Mouse (Mus musculus): ENCODE data around the gene Znrf4.

Gene Znrf4

GRCm38 (mm10) chr17:56512310-56512709, at the start of gene Znrf4:
Gene Znrf4, minus strand, starts transcription at chr17:56512431.
- no peak for DNase-seq (ENCODE audit: low spot score in 2 of 2)

- no peak for DNase-seq (ENCODE audit: low spot score in 2 of 2)
Observed at GRCm38 (mm10) chr17:56561866-56562265, 49.6 kb upstream of the Znrf4 start.

GRCm38 (mm10) chr17:56560131-56560530, 47.9 kb upstream of the Znrf4 start:
- DNase-seq (ENCODE audit: low spot score in 2 of 2): no peak

- no peak for DNase-seq (ENCODE audit: low spot score in 2 of 2)
Observed at GRCm38 (mm10) chr17:56559386-56559785, 47.2 kb upstream of the Znrf4 start.

DNA sequence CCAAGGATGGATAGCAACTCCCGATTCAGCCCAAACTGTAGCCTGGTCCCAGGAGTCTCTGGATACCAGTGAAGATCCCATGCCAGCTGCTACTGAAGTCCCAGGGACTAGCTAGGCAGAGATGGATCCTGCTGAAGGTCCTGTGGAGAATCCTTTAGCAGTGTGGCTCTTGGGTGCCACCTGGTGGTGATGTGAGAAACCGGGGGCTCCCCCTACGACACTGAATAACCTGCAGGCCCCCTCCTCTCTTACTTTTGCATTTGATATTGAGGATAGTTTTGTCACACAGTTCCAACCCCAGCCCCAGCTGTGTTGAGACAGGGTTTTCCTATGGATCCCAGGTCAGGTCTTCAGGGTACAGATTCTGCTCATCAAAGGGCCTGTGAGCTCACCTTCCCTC, 46.2 kb upstream of the Znrf4 start:
- peak; percentile 38 to 73 for DNase-seq (ENCODE audit: low spot score in 2 of 2)

GRCm38 (mm10) chr17:56554122-56554551, 41.9 kb upstream of the Znrf4 start, which contains the start of gene Gm20219:
Gene Gm20219, minus strand, starts transcription at chr17:56554387.
- DNase-seq (ENCODE audit: low spot score in 2 of 2): no peak

GRCm38 (mm10) chr17:56552781-56553363, 40.6 kb upstream of the Znrf4 start:
- peak; percentile 47 to 81 for DNase-seq (ENCODE audit: low spot score in 2 of 2)

DNA sequence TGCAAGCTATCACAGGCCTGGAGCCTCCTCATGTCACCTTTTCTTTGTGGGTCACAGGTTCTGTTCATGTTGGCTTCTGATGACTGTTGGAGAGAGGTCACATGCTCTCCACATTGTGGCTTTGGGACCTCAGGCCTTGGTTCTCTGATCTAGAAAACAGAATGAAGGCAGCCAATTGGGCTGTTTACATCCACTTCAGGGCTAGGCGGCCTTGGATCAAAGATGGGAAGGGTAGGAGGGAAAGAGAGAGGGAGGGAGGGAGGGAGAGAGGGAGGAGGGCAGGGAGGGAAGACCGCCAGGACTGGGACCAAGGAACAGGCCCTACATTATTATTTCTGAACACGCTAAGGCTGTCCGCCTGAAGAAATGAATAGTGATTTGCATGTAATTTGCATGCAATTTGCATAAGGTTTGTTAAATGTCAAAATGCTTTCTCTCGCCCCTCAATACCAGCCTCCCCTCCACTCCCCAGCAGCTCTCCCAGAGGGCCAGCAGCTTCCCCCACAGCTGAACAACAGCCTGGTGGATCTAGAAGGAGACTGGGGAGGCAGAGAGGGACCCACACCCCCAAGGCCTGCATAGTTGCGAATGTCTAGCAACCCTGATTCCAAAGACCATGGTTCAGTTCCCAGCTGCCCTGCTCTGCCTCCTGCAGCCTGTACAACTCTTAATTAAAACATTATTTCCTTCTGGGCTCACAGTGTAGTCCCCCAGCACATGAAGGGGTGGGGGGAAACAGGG, 39.8 kb upstream of the Znrf4 start:
- DNase-seq (ENCODE audit: low spot score in 2 of 2): no peak

- no peak for DNase-seq (ENCODE audit: low spot score in 2 of 2)
Observed at GRCm38 (mm10) chr17:56550784-56551475, 38.7 kb upstream of the Znrf4 start.

DNA sequence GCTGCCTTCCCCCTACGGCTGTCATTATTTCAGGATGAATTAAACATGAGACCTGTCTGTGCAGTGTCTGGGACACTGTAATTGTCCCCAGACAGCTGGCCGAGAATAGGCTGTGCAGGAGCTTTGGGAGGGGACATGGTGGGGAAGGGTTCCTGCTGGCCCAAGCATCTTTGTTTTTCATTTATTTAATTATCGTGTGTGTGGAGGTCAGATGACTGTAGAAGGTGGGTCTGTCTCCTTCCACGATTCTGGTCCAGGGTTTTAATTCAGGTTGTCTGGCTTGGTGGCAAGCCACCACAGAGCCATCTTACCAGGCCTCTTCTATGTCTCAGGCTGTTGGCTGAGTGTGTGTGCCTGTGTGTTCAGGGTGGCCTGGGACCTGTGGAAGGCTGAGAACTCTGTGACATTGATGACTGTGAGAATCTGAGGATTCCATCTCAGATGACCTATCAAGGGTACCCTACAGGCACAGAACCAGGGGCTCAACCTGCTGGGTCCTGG, 36.4 kb upstream of the Znrf4 start:
- no peak for DNase-seq (ENCODE audit: low spot score in 2 of 2)

GRCm38 (mm10) chr17:56547846-56548604, 35.8 kb upstream of the Znrf4 start:
- DNase-seq (ENCODE audit: low spot score in 2 of 2): no peak

- no peak for DNase-seq (ENCODE audit: low spot score in 2 of 2)
Observed at GRCm38 (mm10) chr17:56547116-56547845, 35.0 kb upstream of the Znrf4 start.

GRCm38 (mm10) chr17:56546576-56546975, 34.3 kb upstream of the Znrf4 start:
- no peak for DNase-seq (ENCODE audit: low spot score in 2 of 2)

- DNase-seq (ENCODE audit: low spot score in 2 of 2): no peak
Observed at GRCm38 (mm10) chr17:56545945-56546344, 33.7 kb upstream of the Znrf4 start.

- no peak for DNase-seq (ENCODE audit: low spot score in 2 of 2)
Observed at GRCm38 (mm10) chr17:56544699-56545387, 32.6 kb upstream of the Znrf4 start.

DNA sequence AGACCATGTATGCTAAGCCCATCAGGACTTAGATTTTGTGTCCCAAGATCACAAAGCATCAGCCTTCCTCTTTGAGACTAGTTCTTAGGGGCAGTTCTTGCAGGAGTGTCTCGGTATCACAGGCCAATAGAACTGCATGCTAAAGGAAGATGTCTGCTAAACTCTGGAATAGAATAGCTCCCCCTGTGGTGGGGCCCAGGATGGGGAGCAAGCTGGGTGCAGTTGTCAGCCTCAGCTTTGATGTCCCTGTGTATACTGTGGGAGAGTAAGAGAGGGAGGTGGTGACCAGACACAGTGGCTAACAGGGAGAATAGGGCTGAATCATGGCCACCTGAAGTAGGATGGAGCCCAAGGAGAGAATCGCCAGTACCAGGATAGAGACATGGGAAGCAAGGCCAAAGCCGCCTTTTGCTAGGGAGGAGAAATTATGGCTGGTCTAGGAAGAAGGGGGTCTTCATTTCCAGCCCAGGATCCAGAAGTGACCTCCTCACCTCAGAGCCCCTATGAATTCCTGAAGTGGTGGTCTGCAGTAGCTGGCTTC, 31.5 kb upstream of the Znrf4 start:
- DNase-seq (ENCODE audit: low spot score in 2 of 2): no peak

- DNase-seq (ENCODE audit: low spot score in 2 of 2): no peak
Observed at GRCm38 (mm10) chr17:56542736-56543135, 30.5 kb upstream of the Znrf4 start.

DNA sequence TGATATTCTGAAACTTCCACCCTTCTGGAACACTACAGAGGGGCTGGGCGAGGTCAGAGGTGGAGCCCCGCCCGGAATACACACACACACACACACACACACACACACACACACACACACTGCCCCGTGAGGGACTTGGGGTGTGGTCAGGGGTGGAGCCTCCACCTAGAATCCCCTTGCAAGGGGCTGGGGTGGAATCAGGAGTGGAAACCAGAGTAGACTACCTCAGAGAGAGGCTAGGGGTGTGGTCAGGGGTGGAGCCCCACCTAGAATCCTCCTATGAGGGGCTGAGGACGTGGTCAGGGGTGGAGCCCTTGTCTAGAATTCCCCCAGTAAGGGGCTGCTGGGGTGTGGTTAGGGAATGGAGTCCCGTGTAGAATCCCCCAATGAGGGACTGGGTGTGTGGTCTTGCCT, 28.3 kb upstream of the Znrf4 start:
- DNase-seq (ENCODE audit: low spot score in 2 of 2): no peak

DNA sequence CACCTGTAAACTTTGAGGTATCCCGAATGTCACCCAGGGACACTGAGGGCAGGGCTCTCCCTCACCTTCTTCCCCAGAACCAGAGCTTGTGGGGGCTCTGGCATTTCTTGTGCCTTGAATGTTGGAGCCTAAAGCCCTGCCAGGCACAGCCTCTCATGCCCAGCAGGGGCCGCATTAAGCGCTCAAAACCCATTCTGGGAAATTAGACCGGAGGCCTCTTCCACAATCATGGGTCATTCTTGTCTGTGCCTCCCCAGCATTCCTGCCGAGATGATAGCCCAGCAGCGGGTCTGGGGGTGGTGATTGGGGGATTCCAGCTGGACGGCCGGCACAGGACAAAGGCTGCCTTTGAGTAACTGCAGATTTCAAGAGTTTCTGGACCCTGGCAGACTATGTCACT, 25.7 kb upstream of the Znrf4 start:
- DNase-seq (ENCODE audit: low spot score in 2 of 2): no peak

DNA sequence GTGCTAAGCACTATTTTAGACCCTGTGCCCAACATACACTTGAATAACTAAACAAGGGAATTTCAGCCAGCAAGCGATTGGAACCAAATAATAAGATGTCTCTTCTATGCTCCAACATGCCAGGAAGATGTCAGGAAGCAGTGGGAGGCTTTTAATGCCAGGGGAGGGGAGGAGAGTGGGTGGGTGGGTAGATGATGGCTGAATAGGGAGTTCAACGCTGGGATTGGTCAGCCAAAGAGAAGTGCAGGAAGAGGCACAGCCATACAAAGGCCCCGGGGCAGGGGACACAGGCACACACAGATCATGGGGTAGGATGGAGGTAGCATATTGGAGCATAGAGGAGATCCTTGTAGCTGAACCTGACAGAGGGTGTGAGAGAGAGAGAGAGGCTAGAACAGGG, 24.6 kb upstream of the Znrf4 start:
- DNase-seq (ENCODE audit: low spot score in 2 of 2): no peak

Data from thymus, postnatal 10 days (tissue).